Comparison of ENCODE assay signal across 18 mouse cellular contexts in the genomic region with DNA sequence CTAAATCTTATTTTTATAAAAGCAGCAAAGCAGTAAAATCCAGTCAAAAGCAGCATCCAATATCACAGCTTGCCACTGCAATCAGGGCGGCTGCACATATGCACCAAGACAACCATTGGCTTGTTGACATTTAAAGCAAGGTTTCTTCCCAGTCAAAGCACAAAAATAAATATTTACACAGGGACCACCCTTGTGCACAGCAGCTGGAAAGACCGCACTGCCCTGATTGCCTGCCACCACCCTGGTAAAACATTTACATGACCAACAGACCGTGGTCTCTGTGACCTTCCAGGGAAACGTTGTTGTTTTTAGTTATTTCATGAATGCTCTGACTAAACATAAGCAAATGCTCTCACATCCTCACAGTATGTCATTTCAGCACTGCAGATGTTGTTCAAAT. TPM values are rescaled to one million over a fixed set of nuclear protein-coding genes. Genes with fewer than 3 reads are reported as not detected.
DNase-seq lines count a peak whose midpoint lies in the region; ATAC-seq and TF ChIP-seq lines count a peak whose summit lies in the region.
"Had no signal": no experiment of that assay in that cellular context is flagged by ENCODE, and none has a peak within 500 bp of the region (broad histone marks: within the 10 kb centered on the region; RNA-seq: fewer than 3 reads in every experiment).

No protein-coding gene starts in this region.

- peaks cover 12% of the 10 kb centered on the region for H3K4me1 ChIP-seq in limb, embryonic 12.5 days (replicated peaks)
- H3K4me1 ChIP-seq in limb, embryonic 10.5 days = no peaks in the 10 kb centered on the region
- peaks cover 19% of the 10 kb centered on the region for H3K4me1 ChIP-seq in intestine, embryonic 16.5 days (ENCODE audit: control insufficient read depth, insufficient read depth, low read length)
- H3K4me1 ChIP-seq in kidney, postnatal 0 days (replicated peaks; ENCODE audit: insufficient read depth, low read length) = peaks cover 25% of the 10 kb centered on the region
- peaks cover 25% of the 10 kb centered on the region for H3K4me1 ChIP-seq in liver, embryonic 15.5 days (replicated peaks)
- H3K4me1 ChIP-seq in forebrain, embryonic 12.5 days = peaks cover 6% of the 10 kb centered on the region; the same call in 1 of the 2 replicates
- no peaks in the 10 kb centered on the region for H3K4me1 ChIP-seq in thymus, adult 2 months (replicated peaks; ENCODE audit: control insufficient read depth, insufficient read depth, low read length)
- H3K4me1 ChIP-seq: midbrain, embryonic 12.5 days had no signal

- TF ChIP-seq POLR2A in thymus, adult 2 months (IDR thresholded peaks at IDR 0.05; ENCODE audit: control insufficient read depth, extremely low read depth, insufficient read depth, low read length, poor library complexity) = no peak

- DNase-seq in limb, embryonic 10.5 days (ENCODE audit: low spot score) = no peak
- DNase-seq in kidney, postnatal 0 days (ENCODE audit: low spot score) = peak; percentile 32
- DNase-seq in thymus, adult 2 months = no peak
- DNase-seq in right cerebral cortex, postnatal 10 days (ENCODE audit: low spot score in 2 of 2) = no peak
- DNase-seq: adrenal gland, postnatal 25 days; cerebellum, adult 9-11 months; embryo, embryonic 11 days; gastrocnemius, postnatal 25 days; right cerebral cortex, adult 18-20 months had no signal

- H3K4me3 ChIP-seq in limb, embryonic 12.5 days (replicated peaks) = no peak overlapping the region
- no peak overlapping the region for H3K4me3 ChIP-seq in limb, embryonic 10.5 days
- no peak overlapping the region for H3K4me3 ChIP-seq in intestine, embryonic 16.5 days (ENCODE audit: low read length)
- no peak overlapping the region for H3K4me3 ChIP-seq in kidney, postnatal 0 days (replicated peaks; ENCODE audit: low read depth, low read length)
- no peak overlapping the region for H3K4me3 ChIP-seq in liver, embryonic 15.5 days (replicated peaks)
- no peak overlapping the region for H3K4me3 ChIP-seq in forebrain, embryonic 12.5 days (replicated peaks)
- H3K4me3 ChIP-seq in thymus, adult 2 months (ENCODE audit: control insufficient read depth, insufficient read depth, low read length) = no peak overlapping the region
- H3K4me3 ChIP-seq: heart, embryonic 13.5 days; lung, embryonic 15.5 days; midbrain, embryonic 12.5 days had no signal

- peaks cover 46% of the 10 kb centered on the region for H3K36me3 ChIP-seq in limb, embryonic 12.5 days
- H3K36me3 ChIP-seq in limb, embryonic 10.5 days = peaks cover 64% of the 10 kb centered on the region
- no peaks in the 10 kb centered on the region; the same call in 1 of the 2 replicates for H3K36me3 ChIP-seq in intestine, embryonic 16.5 days (ENCODE audit: control insufficient read depth, insufficient read depth, low read length)
- 0 out of 2 replicates have a peak, but pooled peaks cover 8% of the 10 kb centered on the region for H3K36me3 ChIP-seq in kidney, postnatal 0 days (ENCODE audit: insufficient read depth, low read length)
- H3K36me3 ChIP-seq in liver, embryonic 15.5 days (replicated peaks) = 0 out of 2 replicates have a peak, but pooled peaks cover 8% of the 10 kb centered on the region
- peaks cover 36% of the 10 kb centered on the region for H3K36me3 ChIP-seq in forebrain, embryonic 12.5 days (replicated peaks)
- H3K36me3 ChIP-seq in thymus, adult 2 months (ENCODE audit: control insufficient read depth, insufficient read depth, low read length) = no peaks in the 10 kb centered on the region

- no peak for ATAC-seq in limb, embryonic 12.5 days (ENCODE audit: insufficient number of reproducible peaks, insufficient read depth, low FRiP score, low TSS enrichment, low read depth)
- ATAC-seq in intestine, embryonic 16.5 days = peak; percentile 34; the same call in 1 of the 2 replicates
- peak; percentile 47 for ATAC-seq in kidney, postnatal 0 days (replicated peaks; ENCODE audit: low FRiP score, low read depth)
- ATAC-seq in liver, embryonic 15.5 days (ENCODE audit: insufficient read depth) = peak; percentile 34; the same call in 1 of the 2 replicates
- no peak for ATAC-seq in forebrain, embryonic 12.5 days (ENCODE audit: low FRiP score)
- ATAC-seq: activated CD4-positive, CD25-positive, alpha-beta regulatory T cell, adult 4 months; forebrain, embryonic 16.5 days had no signal

- no peaks in the 10 kb centered on the region for H3K9me3 ChIP-seq in limb, embryonic 12.5 days
- H3K9me3 ChIP-seq in limb, embryonic 10.5 days (replicated peaks) = no peaks in the 10 kb centered on the region
- H3K9me3 ChIP-seq in intestine, embryonic 16.5 days (ENCODE audit: control insufficient read depth, low read length) = no peaks in the 10 kb centered on the region
- H3K9me3 ChIP-seq in kidney, postnatal 0 days (replicated peaks; ENCODE audit: low read length) = no peaks in the 10 kb centered on the region
- no peaks in the 10 kb centered on the region for H3K9me3 ChIP-seq in liver, embryonic 15.5 days (replicated peaks)
- 0 out of 2 replicates have a peak, but pooled peaks cover 3% of the 10 kb centered on the region for H3K9me3 ChIP-seq in forebrain, embryonic 12.5 days
- H3K9me3 ChIP-seq: heart, embryonic 13.5 days; lung, embryonic 15.5 days; midbrain, embryonic 12.5 days had no signal

- no peak overlapping the region for H3K9ac ChIP-seq in limb, embryonic 12.5 days (replicated peaks)
- H3K9ac ChIP-seq in intestine, embryonic 16.5 days (ENCODE audit: low read depth, low read length) = no peak overlapping the region
- H3K9ac ChIP-seq in kidney, postnatal 0 days (ENCODE audit: low read depth, low read length) = no peak overlapping the region
- no peak overlapping the region for H3K9ac ChIP-seq in liver, embryonic 15.5 days
- H3K9ac ChIP-seq in forebrain, embryonic 12.5 days = no peak overlapping the region
- H3K9ac ChIP-seq: heart, embryonic 13.5 days; lung, embryonic 15.5 days; midbrain, embryonic 12.5 days had no signal

- no peak for TF ChIP-seq CTCF in kidney, postnatal 0 days (IDR thresholded peaks at IDR 0.05; ENCODE audit: low read depth)
- no peak for TF ChIP-seq CTCF in thymus, adult 2 months (IDR thresholded peaks at IDR 0.05; ENCODE audit: borderline replicate concordance, control insufficient read depth, extremely low read depth, insufficient read depth, low read length, poor library complexity)

- 76% methylated on average over 4 of the region's 4 CpGs for WGBS in limb, embryonic 12.5 days
- 89% methylated on average over 4 of the region's 4 CpGs for WGBS in limb, embryonic 10.5 days
- WGBS in intestine, embryonic 16.5 days = 24% methylated on average over 4 of the region's 4 CpGs
- 22% methylated on average over 4 of the region's 4 CpGs for WGBS in kidney, postnatal 0 days
- 68% methylated on average over 4 of the region's 4 CpGs for WGBS in liver, embryonic 15.5 days (ENCODE audit: insufficient replicate concordance)
- WGBS in forebrain, embryonic 12.5 days = 89% methylated on average over 4 of the region's 4 CpGs
- 91% methylated on average over 4 of the region's 4 CpGs for WGBS in thymus, adult 2 months

- peak overlapping the region; percentile 35; the same call in 1 of the 2 replicates for H3K27ac ChIP-seq in limb, embryonic 12.5 days
- H3K27ac ChIP-seq in limb, embryonic 10.5 days = no peak overlapping the region
- no peak overlapping the region for H3K27ac ChIP-seq in intestine, embryonic 16.5 days (ENCODE audit: low read length)
- peak overlapping the region; percentile 2; the same call in 1 of the 2 replicates for H3K27ac ChIP-seq in kidney, postnatal 0 days
- H3K27ac ChIP-seq in liver, embryonic 15.5 days (replicated peaks) = no peak overlapping the region
- no peak overlapping the region for H3K27ac ChIP-seq in forebrain, embryonic 12.5 days
- H3K27ac ChIP-seq in thymus, adult 2 months (ENCODE audit: control insufficient read depth, insufficient read depth, low read length) = no peak overlapping the region
- H3K27ac ChIP-seq: heart, embryonic 13.5 days; lung, embryonic 15.5 days; midbrain, embryonic 12.5 days had no signal

- no peaks in the 10 kb centered on the region for H3K27me3 ChIP-seq in limb, embryonic 12.5 days
- H3K27me3 ChIP-seq in limb, embryonic 10.5 days (ENCODE audit: low read depth, poor library complexity, severe bottlenecking) = no peaks in the 10 kb centered on the region
- H3K27me3 ChIP-seq in intestine, embryonic 16.5 days (replicated peaks; ENCODE audit: control insufficient read depth, insufficient read depth, low read length) = no peaks in the 10 kb centered on the region
- H3K27me3 ChIP-seq in kidney, postnatal 0 days (ENCODE audit: insufficient read depth, low read length) = no peaks in the 10 kb centered on the region
- H3K27me3 ChIP-seq in liver, embryonic 15.5 days = no peaks in the 10 kb centered on the region
- no peaks in the 10 kb centered on the region for H3K27me3 ChIP-seq in forebrain, embryonic 12.5 days
- H3K27me3 ChIP-seq in thymus, adult 2 months (ENCODE audit: control insufficient read depth, insufficient read depth, low read length) = no peaks in the 10 kb centered on the region
- H3K27me3 ChIP-seq: heart, embryonic 13.5 days; lung, embryonic 15.5 days; midbrain, embryonic 12.5 days had no signal

- no peak overlapping the region for H3K4me2 ChIP-seq in limb, embryonic 12.5 days
- no peak overlapping the region for H3K4me2 ChIP-seq in intestine, embryonic 16.5 days (ENCODE audit: low read depth, low read length)
- H3K4me2 ChIP-seq in kidney, postnatal 0 days (ENCODE audit: low read length) = peak overlapping the region; percentile 2; the same call in 1 of the 2 replicates
- H3K4me2 ChIP-seq in liver, embryonic 15.5 days = no peak overlapping the region
- H3K4me2 ChIP-seq in forebrain, embryonic 12.5 days = no peak overlapping the region
- H3K4me2 ChIP-seq: heart, embryonic 13.5 days; lung, embryonic 15.5 days; midbrain, embryonic 12.5 days had no signal

RNA-seq across cellular contexts. Expression of a gene that starts 8.6 kb away (rescaled TPM):
- polyA plus RNA-seq in limb, embryonic 12.5 days (2016; fragmentation: Nextera tagmentation; extraction: Ambion mirVana) = 121 and 126 TPM in 2 replicates
- 83.6 and 109 TPM in 2 replicates for polyA plus RNA-seq in limb, embryonic 10.5 days (2016; fragmentation: Nextera tagmentation; extraction: Ambion mirVana)
- 61.7 and 63.1 TPM in 2 replicates for polyA plus RNA-seq in intestine, embryonic 16.5 days (2015; fragmentation: Nextera tagmentation; extraction: Ambion mirVana)
- polyA plus RNA-seq in kidney, postnatal 0 days (2015; fragmentation: Nextera tagmentation; extraction: Ambion mirVana) = 112 and 123 TPM in 2 replicates
- polyA plus RNA-seq in liver, embryonic 15.5 days (2015; fragmentation: Nextera tagmentation; extraction: Ambion mirVana) = 16.1 and 17.0 TPM in 2 replicates
- 100 and 101 TPM in 2 replicates for polyA plus RNA-seq in forebrain, embryonic 12.5 days (2016; fragmentation: Nextera tagmentation; extraction: Ambion mirVana)
- 33.9 and 35.2 TPM in 2 replicates for polyA plus RNA-seq in thymus, adult 2 months (2012; rRNA removed)

RNA-seq across cellular contexts. Expression of a gene that starts 56.8 kb away (rescaled TPM):
- polyA plus RNA-seq in limb, embryonic 12.5 days (2016; fragmentation: Nextera tagmentation; extraction: Ambion mirVana) = 57.4 and 57.8 TPM in 2 replicates
- 53.4 and 64.7 TPM in 2 replicates for polyA plus RNA-seq in limb, embryonic 10.5 days (2016; fragmentation: Nextera tagmentation; extraction: Ambion mirVana)
- polyA plus RNA-seq in intestine, embryonic 16.5 days (2015; fragmentation: Nextera tagmentation; extraction: Ambion mirVana) = 67.5 and 71.1 TPM in 2 replicates
- polyA plus RNA-seq in kidney, postnatal 0 days (2015; fragmentation: Nextera tagmentation; extraction: Ambion mirVana) = 72.1 and 74.2 TPM in 2 replicates
- 38.8 and 42.1 TPM in 2 replicates for polyA plus RNA-seq in liver, embryonic 15.5 days (2015; fragmentation: Nextera tagmentation; extraction: Ambion mirVana)
- 39.6 and 43.9 TPM in 2 replicates for polyA plus RNA-seq in forebrain, embryonic 12.5 days (2016; fragmentation: Nextera tagmentation; extraction: Ambion mirVana)
- polyA plus RNA-seq in thymus, adult 2 months (2012; rRNA removed) = 47.6 and 48.7 TPM in 2 replicates

Comparison
In these comparisons a context has a peak if more than half of its experiments do, and no peak if none do; other contexts are left out.
1. H3K27ac ChIP-seq: peak in limb, embryonic 12.5 days (single experiment) and kidney, postnatal 0 days (single experiment); none in limb, embryonic 10.5 days (single experiment), intestine, embryonic 16.5 days (single experiment), liver, embryonic 15.5 days (single experiment), forebrain, embryonic 12.5 days (single experiment) and thymus, adult 2 months (single experiment).
2. ATAC-seq: peak in intestine, embryonic 16.5 days (single experiment), kidney, postnatal 0 days (single experiment) and liver, embryonic 15.5 days (single experiment); none in limb, embryonic 12.5 days (single experiment) and forebrain, embryonic 12.5 days (single experiment).